Mouse (Mus musculus) midbrain, embryonic 14.5 days (tissue): Measurements from ENCODE around the gene Taf9b. TPM values are rescaled to one million over a fixed set of nuclear protein-coding genes. Genes with fewer than 3 reads are reported as not detected.

Experiments
- ATAC-seq: fragments of 200-750 bp; cut with Nextera tagmentation; 2 replicates; pipeline ENCODE4 v1.8.0; 2017; ENCODE audit warnings: moderate number of reproducible peaks, moderate library complexity; ENCODE audit not compliant: low FRiP score, low TSS enrichment
- DNase-seq: peaks from one replicate; pipeline ENCODE4 v3.0.0-alpha.2; 2015
- H3K27ac ChIP-seq: fragments of 300-500 bp; sonication (generic); replicated peaks from 2 replicates; pipeline ENCODE4 v1.5.1; 2014; ENCODE audit warnings: mild to moderate bottlenecking, low read depth, low read length, moderate library complexity
- H3K27me3 ChIP-seq: fragments of 300-500 bp; sonication (generic); 2 replicates; pipeline ENCODE4 v1.6.1; 2014; ENCODE audit warnings: low read length, control low read depth, mixed read lengths; ENCODE audit not compliant: control insufficient read depth, insufficient read depth
- H3K36me3 ChIP-seq: fragments of 300-500 bp; sonication (generic); 2 replicates; pipeline ENCODE4 v1.6.1; 2014; ENCODE audit warnings: low read length, control low read depth; ENCODE audit not compliant: control insufficient read depth, insufficient read depth
- H3K4me1 ChIP-seq: fragments of 300-500 bp; sonication (generic); 2 replicates; pipeline ENCODE4 v1.6.1; 2014; ENCODE audit warnings: mild to moderate bottlenecking, antibody characterized with exemption, low read length, control low read depth; ENCODE audit not compliant: control insufficient read depth, insufficient read depth
- H3K4me2 ChIP-seq: fragments of 300-500 bp; sonication (generic); 2 replicates; pipeline ENCODE4 v1.6.1; 2014; ENCODE audit warnings: mild to moderate bottlenecking, low read length, moderate library complexity
- H3K4me3 ChIP-seq: fragments of 300-500 bp; sonication (generic); replicated peaks from 2 replicates; pipeline ENCODE4 v1.5.1; 2014; ENCODE audit warnings: low read depth, low read length
- H3K9ac ChIP-seq: fragments of 300-500 bp; sonication (generic); replicated peaks from 2 replicates; pipeline ENCODE4 v1.6.1; 2014; ENCODE audit warnings: mild to moderate bottlenecking, low read length, moderate library complexity
- H3K9me3 ChIP-seq: fragments of 300-500 bp; sonication (generic); 2 replicates; pipeline ENCODE4 v1.6.1; 2016; ENCODE audit warnings: low read length, control low read depth, mixed read lengths; ENCODE audit not compliant: control insufficient read depth
- WGBS: fragments of 180-500 bp; shearing (Covaris S2); extraction: QIAGEN DNeasy Blood & Tissue Kit; methylation state at CpG from one replicate; pipeline ENCODE4 v1.1.7; 2014; 5-methylcytosine and 5-hydroxymethylcytosine counted together
- polyA plus RNA-seq: library from polyadenylated mRNA; unstranded; fragments of >200 nt; fragmentation: Nextera tagmentation; extraction: Ambion mirVana; gene quantifications from 2 replicates; pipeline ENCODE4 v1.2.1, GENCODE M21; 2014

Taf9b gene
- polyA plus RNA-seq, 1 experiment from 2014 or later, result 18.2 TPM

DNA sequence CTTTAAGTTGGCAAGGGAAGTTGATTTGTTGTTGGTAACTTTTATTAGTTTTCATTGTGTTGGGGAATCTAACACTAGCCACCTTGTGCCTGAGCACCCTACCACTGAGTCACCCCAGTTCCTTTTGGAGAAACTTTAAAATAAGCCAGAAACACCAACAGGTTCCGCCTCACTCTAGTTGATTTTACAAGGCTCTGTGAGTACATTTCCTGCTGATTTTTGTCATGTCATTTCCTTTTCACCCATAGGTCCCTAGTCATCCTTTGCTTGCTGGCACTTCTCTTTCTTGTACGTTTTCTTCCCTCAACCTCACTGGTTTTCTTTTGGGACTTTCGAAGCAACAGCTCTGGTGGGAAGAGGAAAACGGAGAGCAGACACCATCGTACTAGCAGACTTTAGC, 31.6 kb downstream of the Taf9b start:
- no peaks in the 10 kb centered on the region for H3K27me3 ChIP-seq
- H3K4me1 ChIP-seq, result peaks cover 19% of the 10 kb centered on the region; the same call in 1 of the 2 replicates
- H3K36me3 ChIP-seq, result peaks cover 3% of the 10 kb centered on the region; the same call in 1 of the 2 replicates
- DNase-seq, result no peak
- H3K4me2 ChIP-seq, result peak overlapping the region; percentile 63
- no peaks in the 10 kb centered on the region for H3K9me3 ChIP-seq
- 64% methylated on average over 5 of the region's 5 CpGs for WGBS
- no peak for ATAC-seq
- H3K9ac ChIP-seq, result no peak overlapping the region
- no peak overlapping the region for H3K4me3 ChIP-seq
- no peak overlapping the region for H3K27ac ChIP-seq

GRCm38 (mm10) chrX:106187737-106188136, 33.2 kb downstream of the Taf9b start:
- ATAC-seq (no peak), DNase-seq (no peak)
- Histone ChIP-seq H3K9ac (peak overlapping the region; percentile 61), H3K36me3 (no peaks in the 10 kb centered on the region), H3K4me1 (peaks cover 19% of the 10 kb centered on the region; the same call in 1 of the 2 replicates), H3K4me3 (peak overlapping the region; percentile 52), H3K9me3 (no peaks in the 10 kb centered on the region), H3K4me2 (peak overlapping the region; percentile 63), H3K27ac (0 out of 2 replicates have a peak overlapping the region, but pooled peaks have one; percentile 45), H3K27me3 (no peaks in the 10 kb centered on the region)
- WGBS, result 20% methylated on average over 12 of the region's 12 CpGs

GRCm38 (mm10) chrX:106186713-106187649, 34.0 kb downstream of the Taf9b start, which contains the start of gene Pgk1:
Pgk1 (plus strand) TSS chrX:106187100.
- Histone ChIP-seq H3K4me1 (peaks cover 19% of the 10 kb centered on the region; the same call in 1 of the 2 replicates), H3K27ac (peak within 1 kb of the TSS; percentile 88), H3K4me3 (peak within 1 kb of the TSS; percentile 52), H3K9me3 (no peaks in the 10 kb centered on the region), H3K27me3 (no peaks in the 10 kb centered on the region), H3K9ac (peak within 1 kb of the TSS; percentile 61), H3K36me3 (no peaks in the 10 kb centered on the region), H3K4me2 (peak within 1 kb of the TSS; percentile 63)
- 15% methylated on average over 50 of the region's 55 CpGs for WGBS
- DNase-seq, result peak; percentile 94
- peak; percentile 98 for ATAC-seq

DNA sequence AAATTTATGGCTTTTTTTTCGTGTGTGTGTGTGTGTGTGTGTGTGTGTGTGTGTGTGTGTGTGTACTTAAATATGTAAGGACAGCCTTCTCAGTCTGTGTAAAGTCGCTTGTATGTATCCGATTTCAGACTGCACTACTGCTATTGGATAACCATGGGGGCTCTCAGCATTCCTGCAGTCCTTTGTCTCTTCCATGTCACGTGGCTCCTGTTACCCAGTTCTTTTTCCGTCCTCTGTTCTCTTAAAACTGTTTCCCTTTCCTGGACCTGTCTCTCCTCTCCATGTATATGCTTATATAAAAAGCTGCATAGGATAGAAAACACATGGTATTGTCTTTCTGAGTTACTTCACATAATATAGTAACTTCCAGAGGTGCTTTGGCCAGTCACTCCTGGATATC, 35.3 kb downstream of the Taf9b start:
- Histone ChIP-seq H3K4me2 (peak overlapping the region; percentile 48), H3K4me3 (no peak overlapping the region), H3K27me3 (no peaks in the 10 kb centered on the region), H3K36me3 (no peaks in the 10 kb centered on the region), H3K4me1 (peaks cover 19% of the 10 kb centered on the region; the same call in 1 of the 2 replicates), H3K27ac (peak overlapping the region; percentile 88), H3K9me3 (no peaks in the 10 kb centered on the region), H3K9ac (no peak overlapping the region)
- WGBS, result 19% methylated on average over 5 of the region's 5 CpGs
- peak; percentile 35 for DNase-seq
- ATAC-seq, result no peak

- no peak overlapping the region for H3K4me3 ChIP-seq
- 32% methylated on average over 4 of the region's 4 CpGs for WGBS
- H3K27me3 ChIP-seq, result no peaks in the 10 kb centered on the region
- no peak overlapping the region for H3K9ac ChIP-seq
- no peak for ATAC-seq
- no peak overlapping the region for H3K4me2 ChIP-seq
- no peaks in the 10 kb centered on the region for H3K36me3 ChIP-seq
- DNase-seq, result no peak
- no peaks in the 10 kb centered on the region for H3K9me3 ChIP-seq
- H3K27ac ChIP-seq, result no peak overlapping the region
- H3K4me1 ChIP-seq, result peaks cover 16% of the 10 kb centered on the region; the same call in 1 of the 2 replicates
These were observed 36.7 kb downstream of the Taf9b start for GRCm38 (mm10) chrX:106184279-106184678.

GRCm38 (mm10) chrX:106176331-106176730, 44.6 kb downstream of the Taf9b start:
- WGBS, result 61% methylated on average over 9 of the region's 9 CpGs
- Histone ChIP-seq H3K27me3 (no peaks in the 10 kb centered on the region), H3K4me2 (no peak overlapping the region), H3K27ac (no peak overlapping the region), H3K36me3 (no peaks in the 10 kb centered on the region), H3K9me3 (no peaks in the 10 kb centered on the region), H3K4me1 (no peaks in the 10 kb centered on the region), H3K4me3 (no peak overlapping the region), H3K9ac (no peak overlapping the region)
- ATAC-seq (no peak), DNase-seq (no peak)

DNA sequence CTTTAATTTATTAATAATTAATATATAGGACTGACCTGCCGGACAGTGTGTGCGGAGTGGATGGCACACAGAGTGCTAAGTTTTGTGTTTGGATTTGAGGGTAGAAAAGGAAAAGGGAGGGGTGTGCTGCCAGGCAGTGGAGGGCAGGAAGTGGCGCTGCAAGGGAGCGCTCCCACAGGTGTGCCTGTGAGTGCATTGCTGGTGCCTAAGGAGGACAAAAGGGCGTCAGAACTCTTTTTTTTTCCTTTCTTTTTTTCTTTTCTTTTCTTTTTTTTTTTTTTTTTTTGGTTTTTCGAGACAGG, 49.2 kb downstream of the Taf9b start:
- no peaks in the 10 kb centered on the region for H3K27me3 ChIP-seq
- no peak for ATAC-seq

GRCm38 (mm10) chrX:106171106-106171852, 49.7 kb downstream of the Taf9b start:
- peak overlapping the region; percentile 21; the same call in 1 of the 2 replicates for H3K9ac ChIP-seq

More for the DNA sequence above, 49.2 kb downstream of the Taf9b start:
- no peaks in the 10 kb centered on the region for H3K9me3 ChIP-seq
- no peak overlapping the region for H3K9ac ChIP-seq
- no peaks in the 10 kb centered on the region for H3K36me3 ChIP-seq
- H3K27ac ChIP-seq, result no peak overlapping the region
- WGBS, result 61% methylated on average over 6 of the region's 6 CpGs
- H3K4me1 ChIP-seq, result no peaks in the 10 kb centered on the region
- peak overlapping the region; percentile 43 for H3K4me2 ChIP-seq
- peak overlapping the region; percentile 13; the same call in 1 of the 2 replicates for H3K4me3 ChIP-seq
- no peak for DNase-seq

More at GRCm38 (mm10) chrX:106171106-106171852, 49.7 kb downstream of the Taf9b start:
- peak; percentile 88 for DNase-seq
- H3K27ac ChIP-seq, result no peak overlapping the region
- H3K9me3 ChIP-seq, result no peaks in the 10 kb centered on the region
- peak; percentile 74; the same call in 1 of the 2 replicates for ATAC-seq
- H3K4me3 ChIP-seq, result peak overlapping the region; percentile 13
- no peaks in the 10 kb centered on the region for H3K27me3 ChIP-seq
- H3K36me3 ChIP-seq, result no peaks in the 10 kb centered on the region
- peak overlapping the region; percentile 43 for H3K4me2 ChIP-seq
- WGBS, result 29% methylated on average over 18 of the region's 18 CpGs
- H3K4me1 ChIP-seq, result no peaks in the 10 kb centered on the region
